Mouse (Mus musculus): Measurements from ENCODE around the gene Trim62.

Trim62 gene

DNA sequence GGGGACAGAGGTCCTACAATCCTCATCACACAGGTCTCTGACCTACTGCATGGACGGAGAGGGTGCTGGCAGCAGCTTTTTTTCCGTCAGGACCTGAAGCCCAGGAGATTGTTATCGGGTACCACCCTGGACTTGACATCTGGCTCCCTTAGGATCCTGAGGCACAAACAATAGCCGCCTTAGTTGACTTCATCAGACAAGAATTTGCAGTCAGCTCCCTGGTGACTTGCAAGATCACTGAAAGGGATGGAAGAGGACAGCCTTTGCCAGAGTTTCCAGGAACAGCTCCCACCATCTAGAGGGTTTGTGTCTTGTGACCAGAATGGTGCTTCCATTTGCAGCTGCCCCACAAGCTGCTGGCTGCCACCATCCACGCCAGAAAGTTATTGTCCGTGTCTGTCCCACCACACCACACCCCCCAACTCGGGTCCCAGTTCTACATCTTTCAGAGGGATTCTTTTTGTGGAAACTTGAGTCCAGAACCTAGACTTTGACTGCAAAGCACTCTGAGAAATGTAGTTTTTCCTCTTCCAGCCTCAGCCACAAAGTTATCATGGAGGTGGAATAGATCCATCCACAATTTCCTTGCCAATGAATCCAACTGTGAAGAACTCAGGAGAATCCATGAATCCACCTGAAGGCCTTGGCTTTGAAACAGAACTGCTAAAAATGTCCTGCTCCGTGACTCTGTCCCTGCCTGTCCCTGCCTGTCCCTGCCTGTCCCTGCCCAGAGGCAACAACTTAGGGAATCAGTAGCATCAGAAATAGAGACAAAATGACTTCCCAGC, 27.1 kb downstream of the Trim62 start:
- DNase-seq (ENCODE audit: low spot score): no peak

GRCm38 (mm10) chr4:128912085-128912484, 28.7 kb downstream of the Trim62 start:
- no peak for DNase-seq (ENCODE audit: low spot score)

GRCm38 (mm10) chr4:128913794-128914193, 30.4 kb downstream of the Trim62 start:
- no peak for DNase-seq (ENCODE audit: low spot score)

GRCm38 (mm10) chr4:128917119-128917518, 33.7 kb downstream of the Trim62 start:
- no peak for DNase-seq (ENCODE audit: low spot score)

- no peak for DNase-seq (ENCODE audit: low spot score)
These were observed 34.4 kb downstream of the Trim62 start for GRCm38 (mm10) chr4:128917756-128918155.

DNA sequence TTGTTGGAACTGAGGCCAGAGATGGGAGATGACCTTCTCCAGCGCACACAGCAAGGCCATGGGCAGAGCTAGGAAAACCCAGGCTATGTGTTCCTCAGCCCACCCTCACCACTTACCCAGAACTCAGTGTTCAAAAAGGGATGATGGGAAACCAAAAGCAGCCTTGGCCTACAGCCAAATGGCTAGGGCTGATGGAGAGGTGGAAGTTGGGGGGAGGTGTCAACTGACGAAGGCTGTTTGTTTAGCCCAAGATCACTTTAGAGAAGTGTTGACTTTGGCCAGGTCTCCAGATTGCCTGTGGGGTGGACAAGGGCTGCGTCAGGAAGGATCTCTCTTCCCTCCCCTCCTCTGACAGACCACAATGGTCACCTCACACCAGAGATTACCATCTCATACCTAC, 34.8 kb downstream of the Trim62 start:
- DNase-seq (ENCODE audit: low spot score): no peak

- DNase-seq (ENCODE audit: low spot score): no peak
These were observed 35.7 kb downstream of the Trim62 start for GRCm38 (mm10) chr4:128919106-128919505.

DNA sequence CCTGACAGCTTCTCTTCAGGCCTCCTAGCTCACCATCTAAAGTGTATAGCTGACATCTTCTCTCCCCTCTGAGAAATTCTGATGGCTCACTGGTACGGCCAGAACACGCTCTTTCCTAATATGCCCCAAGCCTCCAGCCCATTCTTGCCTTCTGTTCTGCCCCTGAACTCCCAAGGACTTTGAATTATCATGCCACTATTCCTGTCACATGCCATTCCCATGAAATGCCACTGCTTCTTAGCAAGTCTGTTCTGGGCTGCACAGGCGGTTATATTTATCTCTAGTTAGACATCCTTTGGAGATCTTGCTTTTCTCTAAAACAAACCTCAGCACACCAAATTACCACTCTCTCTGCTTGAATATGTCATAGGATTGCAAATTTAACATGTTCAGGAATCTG, 40.2 kb downstream of the Trim62 start:
- no peak for DNase-seq (ENCODE audit: low spot score)

- no peak for DNase-seq (ENCODE audit: low spot score)
These were observed 41.6 kb downstream of the Trim62 start for GRCm38 (mm10) chr4:128924841-128925606.

- no peak for DNase-seq (ENCODE audit: low spot score)
These were observed 49.4 kb downstream of the Trim62 start for GRCm38 (mm10) chr4:128932783-128933182.

DNA sequence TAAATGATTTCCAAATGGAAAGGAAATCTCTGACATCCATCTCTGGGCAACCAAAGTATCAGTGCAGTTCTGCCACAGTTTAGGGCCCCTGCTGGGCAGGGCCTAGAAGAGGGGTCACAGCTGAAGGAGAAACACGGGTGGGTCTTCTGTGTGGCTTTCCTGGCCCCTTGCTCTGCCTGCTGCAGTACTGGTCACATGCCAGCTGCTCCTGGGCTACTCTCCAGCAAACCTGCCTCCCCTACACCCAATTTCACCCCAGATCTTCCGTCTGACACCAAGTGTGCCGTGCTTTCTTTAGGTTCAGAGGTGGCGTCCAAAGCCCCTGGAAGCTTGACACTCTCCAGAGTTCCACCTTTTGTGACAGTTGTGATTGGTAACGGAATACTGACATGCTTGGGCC, 52.2 kb downstream of the Trim62 start:
- DNase-seq (ENCODE audit: low spot score): no peak

GRCm38 (mm10) chr4:128942346-128942745, 59.0 kb downstream of the Trim62 start:
- DNase-seq (ENCODE audit: low spot score): no peak

GRCm38 (mm10) chr4:128946736-128947135, 63.4 kb downstream of the Trim62 start:
- no peak for DNase-seq (ENCODE audit: low spot score)

DNA sequence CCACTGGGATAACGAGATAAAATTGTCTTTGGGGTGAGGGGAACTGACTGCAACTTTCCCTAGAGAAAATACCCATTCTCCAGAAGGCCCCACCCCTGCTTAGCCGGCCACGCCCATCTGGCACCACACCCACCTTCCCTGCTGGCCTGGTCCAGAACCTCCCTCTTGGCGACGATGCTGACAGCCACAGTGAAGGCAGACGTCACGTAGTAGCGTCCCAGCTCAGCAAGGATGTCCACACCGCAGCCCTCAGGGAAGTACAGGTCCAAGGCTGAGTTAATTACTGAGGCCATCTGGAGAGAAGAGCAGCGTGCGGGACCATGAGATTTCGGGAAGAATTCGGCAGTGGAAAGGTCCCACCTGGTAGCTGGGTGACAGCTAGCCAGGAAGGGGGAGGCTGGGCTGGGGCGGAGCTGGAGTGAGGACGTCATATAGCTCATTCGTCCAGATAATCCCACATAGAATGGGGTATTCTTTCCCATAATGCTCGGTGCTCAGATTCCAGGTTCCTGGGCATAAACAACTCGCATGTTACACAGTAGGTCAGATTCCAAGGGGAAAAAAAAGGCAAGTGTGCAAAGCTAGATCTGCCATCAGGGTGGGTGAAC, 64.0 kb downstream of the Trim62 start:
- DNase-seq (ENCODE audit: low spot score): no peak

DNA sequence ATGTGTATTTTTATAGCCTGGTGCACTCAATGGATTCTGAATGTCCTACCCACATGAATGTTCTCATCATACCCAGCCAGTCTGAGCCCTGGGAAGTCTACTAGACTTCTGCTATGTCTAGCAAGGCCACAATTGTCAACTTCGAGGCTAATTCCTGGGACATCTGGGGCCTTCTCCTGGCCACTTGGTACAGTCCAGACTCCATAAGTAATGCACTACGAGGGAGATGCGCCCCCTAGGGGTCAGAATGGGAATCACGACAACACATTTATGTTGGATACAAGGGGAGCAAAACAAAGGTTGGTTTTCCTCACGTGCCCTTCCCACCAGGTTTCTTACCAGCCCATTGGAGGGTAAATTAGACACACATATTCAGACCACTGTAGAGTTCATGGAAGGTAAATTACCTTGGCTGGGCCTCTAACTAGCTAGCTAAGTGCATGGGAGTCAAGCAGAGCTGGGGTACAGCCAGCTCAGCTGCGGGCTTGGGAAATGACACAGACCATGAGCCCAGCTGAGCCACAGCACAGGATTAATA, 64.8 kb downstream of the Trim62 start:
- DNase-seq (ENCODE audit: low spot score): peak; percentile 23

GRCm38 (mm10) chr4:128949470-128950005, 66.2 kb downstream of the Trim62 start:
- no peak for DNase-seq (ENCODE audit: low spot score)

DNA sequence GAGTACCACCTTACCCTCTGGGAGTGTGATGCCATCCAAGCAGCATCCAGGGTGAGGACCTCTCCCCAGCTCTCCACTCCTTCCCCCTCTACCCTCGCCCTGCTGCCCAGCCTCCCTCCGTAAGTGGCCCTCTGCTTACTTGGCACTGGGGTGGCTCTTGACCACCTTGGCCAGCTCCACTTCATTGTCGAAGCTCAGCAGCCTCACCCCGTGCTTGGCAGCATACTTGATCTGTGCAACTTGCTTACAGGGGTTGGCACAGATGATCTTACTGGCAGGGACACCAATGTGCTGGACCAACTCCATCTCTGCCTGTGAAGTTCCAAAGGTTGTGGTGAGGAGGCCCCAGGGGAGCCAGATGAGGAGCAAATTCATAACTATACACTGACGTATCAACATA, 67.1 kb downstream of the Trim62 start:
- no peak for DNase-seq (ENCODE audit: low spot score)

DNA sequence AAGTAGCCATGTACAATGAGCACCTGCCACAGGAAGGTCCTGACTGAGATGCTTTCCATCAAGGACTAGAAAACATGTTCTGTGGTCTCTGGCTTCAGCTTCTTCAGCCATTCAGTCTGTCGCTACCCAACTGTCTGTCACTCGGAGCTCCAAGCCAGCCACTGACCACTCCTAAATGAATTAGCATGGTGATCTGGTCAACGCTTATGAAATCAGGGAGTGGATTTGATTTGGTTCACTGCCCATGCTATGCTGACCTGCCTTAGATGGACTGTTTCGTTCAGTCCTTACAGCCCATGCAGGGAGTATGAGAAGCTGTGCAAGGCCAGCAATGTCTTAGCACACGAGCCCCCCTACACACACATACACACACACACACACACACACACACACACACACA, 70.5 kb downstream of the Trim62 start:
- no peak for DNase-seq (ENCODE audit: low spot score)

- no peak for DNase-seq (ENCODE audit: low spot score)
These were observed 74.0 kb downstream of the Trim62 start for GRCm38 (mm10) chr4:128957155-128957911.

DNA sequence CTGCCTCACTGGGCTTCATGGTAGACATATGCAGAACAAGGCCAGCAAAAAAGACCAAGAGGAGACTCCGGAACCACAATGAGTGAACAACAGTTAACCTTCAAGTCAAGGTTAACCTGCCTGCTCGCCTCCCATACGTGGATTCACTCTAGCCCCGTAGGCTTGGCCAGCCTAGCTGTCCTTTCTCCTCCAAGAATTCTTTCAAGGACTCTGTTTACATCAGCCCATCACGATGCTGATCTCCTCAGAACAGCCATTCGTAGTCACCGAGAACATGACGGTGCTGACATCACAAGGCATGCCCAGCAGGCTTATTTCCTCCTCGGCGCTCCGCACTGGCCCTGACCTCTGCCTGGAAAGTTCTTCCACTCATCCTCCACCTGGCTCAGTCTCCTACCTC, 74.8 kb downstream of the Trim62 start:
- DNase-seq (ENCODE audit: low spot score): no peak

GRCm38 (mm10) chr4:128958849-128959248, 75.5 kb downstream of the Trim62 start:
- no peak for DNase-seq (ENCODE audit: low spot score)

- DNase-seq (ENCODE audit: low spot score): no peak
These were observed 76.3 kb downstream of the Trim62 start for GRCm38 (mm10) chr4:128959676-128960075.

All from spleen, adult 12 weeks (tissue).